Mouse (Mus musculus): Measurements from ENCODE around the gene Nrxn2.

DNA sequence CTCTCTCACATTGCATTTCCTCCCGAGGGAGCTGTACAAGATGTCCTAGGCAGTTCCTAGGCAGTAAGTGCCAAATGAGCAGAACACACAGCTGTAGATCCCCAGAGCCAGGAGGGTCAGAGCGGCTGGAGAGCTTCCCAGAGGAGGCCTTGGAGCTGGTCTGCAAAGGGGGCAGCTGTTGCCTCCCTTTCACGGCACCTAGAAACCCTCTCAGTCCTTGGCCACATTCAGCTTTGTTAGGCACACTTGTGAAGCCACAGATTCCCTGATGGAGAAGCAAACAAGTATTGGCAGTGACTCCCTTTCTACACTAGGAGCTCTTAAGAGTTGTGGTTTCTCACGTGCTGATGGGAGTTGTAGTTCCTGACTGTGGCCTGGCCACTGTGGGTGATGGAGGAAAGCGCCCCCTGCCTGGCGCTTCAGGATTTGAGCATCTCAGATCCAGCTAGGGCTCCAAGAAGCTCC, 33.5 kb downstream of the Nrxn2 start:
- peak; percentile 61; the same call in 1 of the 2 replicates for TF ChIP-seq CTCF (IDR thresholded peaks at IDR 0.05; ENCODE audit: extremely low read depth, insufficient read depth, insufficient read length, insufficient replicate concordance)
- no peak for TF ChIP-seq POLR2A (IDR thresholded peaks at IDR 0.05; ENCODE audit: low read depth, low read length)
